Mouse (Mus musculus): Measurements from ENCODE around the gene Grik2. TPM values are rescaled to one million over a fixed set of nuclear protein-coding genes. Genes with fewer than 3 reads are reported as not detected.

The Grik2 gene
- polyA plus RNA-seq, 1 experiment, result 0.08 TPM

DNA sequence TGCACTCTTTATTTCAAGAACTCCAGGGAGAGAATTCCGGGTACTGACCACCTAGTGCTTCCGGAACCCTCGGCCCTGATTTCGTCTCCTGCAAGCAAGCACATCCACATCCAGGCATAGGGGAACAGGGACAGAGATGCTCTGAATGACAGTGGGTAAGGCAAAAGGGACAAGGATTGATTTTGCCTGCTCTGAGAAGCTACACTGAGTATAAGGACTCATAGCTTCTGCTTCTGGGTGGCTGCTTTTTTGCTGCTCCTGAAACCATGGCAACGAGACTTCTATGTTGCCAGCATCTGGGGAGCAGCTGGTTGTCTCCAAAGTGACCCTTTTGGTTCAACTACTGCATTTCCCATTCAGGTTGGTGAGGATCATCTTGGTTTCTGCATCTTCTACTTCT lies 348 bp upstream of the Grik2 start:
- no peaks in the 10 kb centered on the region; the same call in 1 of the 2 replicates for H3K27me3 ChIP-seq (replicated peaks; ENCODE audit: control insufficient read depth, insufficient read depth, low read length)
- 14% methylated on average over 5 of the region's 5 CpGs for WGBS
- TF ChIP-seq POLR2A (IDR thresholded peaks at IDR 0.05; ENCODE audit: low read depth, low read length) (no peak), CTCF (conservative IDR thresholded peaks at IDR 0.05; ENCODE audit: insufficient read depth, insufficient read length, low read depth, low read length) (no peak)
- no peaks in the 10 kb centered on the region for H3K36me3 ChIP-seq (ENCODE audit: control insufficient read depth, insufficient read depth, low read length)
- no peaks in the 10 kb centered on the region for H3K4me1 ChIP-seq (ENCODE audit: control insufficient read depth, insufficient read depth, low read length)
- H3K27ac ChIP-seq (ENCODE audit: insufficient read depth, low read depth, low read length), result no peak overlapping the region
- H3K4me3 ChIP-seq (ENCODE audit: insufficient read depth, low read depth, low read length), result no peak overlapping the region
- DNase-seq, result no peak

- Histone ChIP-seq H3K36me3 (ENCODE audit: control insufficient read depth, insufficient read depth, low read length) (no peaks in the 10 kb centered on the region), H3K27me3 (replicated peaks; ENCODE audit: control insufficient read depth, insufficient read depth, low read length) (peaks cover 1% of the 10 kb centered on the region; the same call in 1 of the 2 replicates), H3K4me3 (ENCODE audit: insufficient read depth, low read depth, low read length) (no peak overlapping the region), H3K27ac (ENCODE audit: insufficient read depth, low read depth, low read length) (no peak overlapping the region), H3K4me1 (ENCODE audit: control insufficient read depth, insufficient read depth, low read length) (no peaks in the 10 kb centered on the region)
- no peak for TF ChIP-seq POLR2A (IDR thresholded peaks at IDR 0.05; ENCODE audit: low read depth, low read length)
- TF ChIP-seq CTCF (conservative IDR thresholded peaks at IDR 0.05; ENCODE audit: insufficient read depth, insufficient read length, low read depth, low read length), result no peak
- 42% methylated on average over 3 of the region's 3 CpGs for WGBS
- no peak for DNase-seq
Measured at GRCm38 (mm10) chr10:49786630-49787029, 1.9 kb downstream of the Grik2 start.

GRCm38 (mm10) chr10:49785477-49785876 lies 3.1 kb downstream of the Grik2 start:
- Histone ChIP-seq H3K36me3 (ENCODE audit: control insufficient read depth, insufficient read depth, low read length) (no peaks in the 10 kb centered on the region), H3K27me3 (replicated peaks; ENCODE audit: control insufficient read depth, insufficient read depth, low read length) (peaks cover 1% of the 10 kb centered on the region; the same call in 1 of the 2 replicates), H3K4me1 (ENCODE audit: control insufficient read depth, insufficient read depth, low read length) (no peaks in the 10 kb centered on the region), H3K27ac (ENCODE audit: insufficient read depth, low read depth, low read length) (no peak overlapping the region), H3K4me3 (ENCODE audit: insufficient read depth, low read depth, low read length) (no peak overlapping the region)
- no peak for DNase-seq
- TF ChIP-seq POLR2A (IDR thresholded peaks at IDR 0.05; ENCODE audit: low read depth, low read length) (no peak), CTCF (conservative IDR thresholded peaks at IDR 0.05; ENCODE audit: insufficient read depth, insufficient read length, low read depth, low read length) (no peak)
- WGBS, result 45% methylated on average over 2 of the region's 2 CpGs

GRCm38 (mm10) chr10:49784831-49785230 lies 3.7 kb downstream of the Grik2 start:
- Histone ChIP-seq H3K4me3 (ENCODE audit: insufficient read depth, low read depth, low read length) (no peak overlapping the region), H3K4me1 (ENCODE audit: control insufficient read depth, insufficient read depth, low read length) (no peaks in the 10 kb centered on the region), H3K27me3 (replicated peaks; ENCODE audit: control insufficient read depth, insufficient read depth, low read length) (peaks cover 1% of the 10 kb centered on the region; the same call in 1 of the 2 replicates), H3K36me3 (ENCODE audit: control insufficient read depth, insufficient read depth, low read length) (no peaks in the 10 kb centered on the region), H3K27ac (ENCODE audit: insufficient read depth, low read depth, low read length) (no peak overlapping the region)
- TF ChIP-seq POLR2A (IDR thresholded peaks at IDR 0.05; ENCODE audit: low read depth, low read length) (no peak), CTCF (conservative IDR thresholded peaks at IDR 0.05; ENCODE audit: insufficient read depth, insufficient read length, low read depth, low read length) (no peak)
- no peak for DNase-seq
- WGBS, result 13% methylated on average over 2 of the region's 2 CpGs

GRCm38 (mm10) chr10:49782741-49783691 lies 5.5 kb downstream of the Grik2 start:
- H3K27me3 ChIP-seq (replicated peaks; ENCODE audit: control insufficient read depth, insufficient read depth, low read length), result peaks cover 1% of the 10 kb centered on the region; the same call in 1 of the 2 replicates
- no peaks in the 10 kb centered on the region for H3K4me1 ChIP-seq (ENCODE audit: control insufficient read depth, insufficient read depth, low read length)
- H3K4me3 ChIP-seq (ENCODE audit: insufficient read depth, low read depth, low read length), result peak overlapping the region; percentile 31; the same call in 1 of the 2 replicates
- H3K36me3 ChIP-seq (ENCODE audit: control insufficient read depth, insufficient read depth, low read length), result no peaks in the 10 kb centered on the region
- under 1% methylated on average over 44 of the region's 44 CpGs for WGBS
- no peak overlapping the region for H3K27ac ChIP-seq (ENCODE audit: insufficient read depth, low read depth, low read length)
- DNase-seq, result no peak
- no peak for TF ChIP-seq POLR2A (IDR thresholded peaks at IDR 0.05; ENCODE audit: low read depth, low read length)
- no peak for TF ChIP-seq CTCF (conservative IDR thresholded peaks at IDR 0.05; ENCODE audit: insufficient read depth, insufficient read length, low read depth, low read length)

GRCm38 (mm10) chr10:49782061-49782460 lies 6.5 kb downstream of the Grik2 start:
- H3K27ac ChIP-seq (ENCODE audit: insufficient read depth, low read depth, low read length), result no peak overlapping the region
- WGBS, result 2% methylated on average over 7 of the region's 7 CpGs
- no peak overlapping the region for H3K4me3 ChIP-seq (ENCODE audit: insufficient read depth, low read depth, low read length)
- no peak for DNase-seq
- no peaks in the 10 kb centered on the region for H3K36me3 ChIP-seq (ENCODE audit: control insufficient read depth, insufficient read depth, low read length)
- no peaks in the 10 kb centered on the region for H3K4me1 ChIP-seq (ENCODE audit: control insufficient read depth, insufficient read depth, low read length)
- no peak for TF ChIP-seq CTCF (conservative IDR thresholded peaks at IDR 0.05; ENCODE audit: insufficient read depth, insufficient read length, low read depth, low read length)
- TF ChIP-seq POLR2A (IDR thresholded peaks at IDR 0.05; ENCODE audit: low read depth, low read length), result no peak
- H3K27me3 ChIP-seq (replicated peaks; ENCODE audit: control insufficient read depth, insufficient read depth, low read length), result peaks cover 1% of the 10 kb centered on the region; the same call in 1 of the 2 replicates

DNA sequence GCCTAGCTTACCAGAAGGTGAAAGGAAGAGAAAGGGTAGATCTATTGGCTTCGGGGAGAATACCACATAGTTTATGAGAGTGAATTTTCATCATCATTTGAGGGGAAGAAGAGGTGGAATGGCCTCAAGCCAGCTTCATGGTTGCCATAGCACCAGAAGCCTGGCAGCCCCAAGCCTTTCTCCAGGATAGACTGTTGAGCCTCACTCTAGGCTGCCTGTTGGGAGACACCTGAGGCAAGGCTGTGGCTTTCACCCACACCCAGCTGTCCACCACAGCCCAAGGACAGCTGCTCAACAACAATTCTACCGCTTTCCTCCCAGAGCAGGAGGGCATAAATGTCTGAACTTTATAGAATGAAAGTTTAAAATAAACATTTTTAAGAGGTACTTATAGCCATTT lies 8.1 kb downstream of the Grik2 start:
- TF ChIP-seq POLR2A (IDR thresholded peaks at IDR 0.05; ENCODE audit: low read depth, low read length) (no peak), CTCF (conservative IDR thresholded peaks at IDR 0.05; ENCODE audit: insufficient read depth, insufficient read length, low read depth, low read length) (no peak)
- no peaks in the 10 kb centered on the region for H3K4me1 ChIP-seq (ENCODE audit: control insufficient read depth, insufficient read depth, low read length)
- no peak overlapping the region for H3K4me3 ChIP-seq (ENCODE audit: insufficient read depth, low read depth, low read length)
- H3K36me3 ChIP-seq (ENCODE audit: control insufficient read depth, insufficient read depth, low read length), result no peaks in the 10 kb centered on the region
- peaks cover 1% of the 10 kb centered on the region; the same call in 1 of the 2 replicates for H3K27me3 ChIP-seq (replicated peaks; ENCODE audit: control insufficient read depth, insufficient read depth, low read length)
- no peak for DNase-seq
- H3K27ac ChIP-seq (ENCODE audit: insufficient read depth, low read depth, low read length), result no peak overlapping the region
- WGBS, result 74% methylated on average over 2 of the region's 2 CpGs

All from kidney, adult 2 months (tissue).